Mouse (Mus musculus) cerebellum, adult 2 months (tissue): ENCODE data around the gene Amotl1.

ENCODE experiments used
- CTCF ChIP-seq: fragments of 200-500 bp; IDR thresholded peaks from 2 replicates; pipeline ENCODE4 v1.5.1; 2011; ENCODE audit warnings: low read depth, mild to moderate bottlenecking, control low read depth, low read length, moderate library complexity, borderline replicate concordance; ENCODE audit not compliant: insufficient read depth
- POLR2A ChIP-seq: fragments of 200-500 bp; IDR thresholded peaks from 2 replicates; pipeline ENCODE4 v1.6.1; 2011; ENCODE audit warnings: low read length, control low read depth, borderline replicate concordance; ENCODE audit not compliant: insufficient read depth

GRCm38 (mm10) chr9:14605992-14606391 lies 38.9 kb downstream of the Amotl1 start:
- TF ChIP-seq POLR2A: no peak
- TF ChIP-seq CTCF: no peak
